Mouse (Mus musculus) erythroblast, embryonic 14.5 days (primary cell): ENCODE measurements around the gene Apol8. TPM values are rescaled to one million over a fixed set of nuclear protein-coding genes. Genes with fewer than 3 reads are reported as not detected.
"Not testable (repeated sequence)": the region's sequence is repeated elsewhere in the genome, so short reads cannot be mapped to it uniquely, and the experiment has no call there.

Experiments used
- H3K27me3 ChIP-seq: 2 replicates; pipeline ENCODE4 v1.6.1; 2012; ENCODE audit warnings: inconsistent platforms; ENCODE audit not compliant: control insufficient read depth
- H3K36me3 ChIP-seq: 2 replicates; pipeline ENCODE4 v1.6.1; 2012; ENCODE audit warnings: mild to moderate bottlenecking, inconsistent platforms; ENCODE audit not compliant: control insufficient read depth
- H3K4me1 ChIP-seq: 2 replicates; pipeline ENCODE4 v1.6.1; 2012; ENCODE audit warnings: inconsistent platforms; ENCODE audit not compliant: control insufficient read depth
- H3K4me3 ChIP-seq: replicated peaks from 2 replicates; pipeline ENCODE3; 2012; ENCODE audit warnings: moderate library complexity, mild to moderate bottlenecking, inconsistent platforms
- H3K9me3 ChIP-seq: 2 replicates; pipeline ENCODE4 v1.6.1; 2012; ENCODE audit warnings: low read length, inconsistent platforms, mixed read lengths; ENCODE audit not compliant: control insufficient read depth
- polyA plus RNA-seq: library from polyadenylated mRNA; stranded (reverse); fragments of >175 nt; gene quantifications from 2 replicates; pipeline ENCODE4 v1.2.3, GENCODE M21; 2012

Gene Apol8
- polyA plus RNA-seq, 1 experiment: 17.7 TPM

DNA sequence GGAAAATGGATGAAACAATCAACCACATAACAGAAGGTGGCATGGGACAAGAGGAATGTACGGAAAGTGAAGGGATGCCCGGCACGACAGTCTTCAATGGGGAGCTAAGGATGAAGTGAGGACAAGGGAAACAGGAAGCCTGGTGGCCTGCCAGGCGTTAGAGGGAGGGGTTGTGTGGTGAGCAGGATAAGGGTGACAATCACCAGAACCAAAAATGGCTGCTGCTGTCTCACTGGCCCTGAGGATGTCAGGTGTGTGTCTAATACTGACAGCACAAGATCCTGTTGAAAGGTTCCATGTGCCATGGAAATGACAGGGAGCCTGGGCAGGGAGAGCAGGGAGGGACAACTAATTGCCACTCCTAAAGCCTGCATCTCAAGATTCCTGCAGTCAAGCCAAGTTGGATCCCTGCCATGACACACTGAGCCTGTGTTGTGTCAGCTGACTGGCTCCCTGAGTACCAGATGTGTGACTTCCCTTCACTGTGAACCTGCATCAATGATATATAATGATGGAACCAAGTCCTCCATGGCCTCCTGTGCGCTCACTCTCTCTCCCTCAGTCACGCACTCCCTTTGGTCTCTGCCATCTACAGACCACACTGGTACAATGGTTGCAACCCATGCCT lies 31.3 kb downstream of the Apol8 start:
- H3K9me3 ChIP-seq, H3K27me3 ChIP-seq, H3K4me1 ChIP-seq, H3K36me3 ChIP-seq, H3K4me3 ChIP-seq: not testable (repeated sequence)

DNA sequence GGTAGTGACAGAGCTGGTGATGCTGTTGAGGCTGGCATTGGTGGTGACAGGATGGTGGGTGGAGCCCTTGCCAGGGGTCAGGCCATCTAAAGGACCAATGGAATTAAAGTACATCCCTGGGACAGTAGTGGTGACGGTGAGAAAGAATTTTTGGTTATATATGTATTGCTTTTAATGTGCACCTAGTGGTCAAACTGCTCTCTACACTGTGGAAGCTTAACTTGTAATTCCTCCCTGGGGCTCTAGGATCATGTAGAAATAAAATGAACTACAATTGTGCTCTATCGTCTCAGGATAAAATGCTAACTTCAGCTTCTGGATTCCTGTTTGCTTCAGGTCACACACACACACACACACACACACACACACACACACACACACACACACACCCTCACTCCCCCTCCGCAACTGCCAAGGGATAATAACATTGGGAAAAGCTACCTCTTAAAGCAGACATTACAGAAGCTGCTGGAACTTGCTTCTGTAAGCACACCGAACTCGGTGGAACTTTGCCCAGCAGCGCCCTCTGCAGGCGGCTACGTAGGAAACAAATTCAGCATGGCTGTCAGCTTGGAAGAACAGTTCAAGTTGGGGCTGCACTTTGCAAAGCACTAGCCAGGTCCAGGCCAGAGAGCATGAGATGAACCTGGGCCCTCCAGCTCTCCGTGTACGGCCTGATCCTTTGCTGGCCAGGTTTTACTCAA lies 32.4 kb downstream of the Apol8 start:
- not testable (repeated sequence) for H3K27me3 ChIP-seq, H3K4me1 ChIP-seq, H3K4me3 ChIP-seq, H3K9me3 ChIP-seq, H3K36me3 ChIP-seq

DNA sequence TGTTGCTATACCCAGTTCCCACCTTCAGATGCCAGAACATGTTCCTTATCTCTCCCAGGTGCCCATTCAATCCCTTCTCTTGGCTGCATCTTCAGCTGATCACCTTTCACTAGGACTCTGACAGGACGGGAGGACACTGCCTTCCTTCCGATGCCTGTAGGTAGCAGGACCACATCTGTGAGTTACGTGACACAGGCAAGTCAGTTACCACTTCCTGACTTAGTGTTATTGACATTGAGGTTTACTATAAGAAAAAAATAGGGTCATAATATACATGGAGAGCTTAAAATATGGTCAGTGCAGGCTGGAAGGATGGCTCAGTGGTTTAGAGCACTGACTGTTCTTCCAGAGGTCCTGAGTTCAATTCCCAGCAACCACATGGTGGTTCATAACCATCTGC lies 35.3 kb downstream of the Apol8 start:
- not testable (repeated sequence) for H3K4me3 ChIP-seq, H3K4me1 ChIP-seq, H3K36me3 ChIP-seq

DNA sequence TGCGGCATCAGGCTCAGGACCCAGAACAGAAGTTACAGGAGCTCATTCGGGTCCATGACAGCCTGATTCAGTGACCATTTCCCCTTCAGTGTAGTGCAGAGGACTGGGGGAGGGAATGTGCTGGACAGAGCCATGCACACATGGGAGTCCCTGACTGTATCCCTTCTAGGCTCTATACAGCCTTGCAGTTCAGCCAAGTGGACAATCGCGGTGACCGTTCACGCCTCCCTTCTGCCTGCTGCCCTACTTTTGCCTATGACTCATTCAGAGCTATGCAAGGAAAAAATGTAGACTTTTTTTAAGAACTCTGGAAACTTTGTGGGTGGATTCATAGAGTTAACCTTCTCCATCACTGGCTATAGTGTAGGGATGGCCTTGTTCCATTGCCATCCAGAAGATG lies 38.6 kb downstream of the Apol8 start:
- H3K4me1 ChIP-seq, H3K27me3 ChIP-seq, H3K36me3 ChIP-seq, H3K9me3 ChIP-seq, H3K4me3 ChIP-seq: not testable (repeated sequence)

More for the DNA sequence above, 35.3 kb downstream of the Apol8 start:
- not testable (repeated sequence) for H3K9me3 ChIP-seq, H3K27me3 ChIP-seq

DNA sequence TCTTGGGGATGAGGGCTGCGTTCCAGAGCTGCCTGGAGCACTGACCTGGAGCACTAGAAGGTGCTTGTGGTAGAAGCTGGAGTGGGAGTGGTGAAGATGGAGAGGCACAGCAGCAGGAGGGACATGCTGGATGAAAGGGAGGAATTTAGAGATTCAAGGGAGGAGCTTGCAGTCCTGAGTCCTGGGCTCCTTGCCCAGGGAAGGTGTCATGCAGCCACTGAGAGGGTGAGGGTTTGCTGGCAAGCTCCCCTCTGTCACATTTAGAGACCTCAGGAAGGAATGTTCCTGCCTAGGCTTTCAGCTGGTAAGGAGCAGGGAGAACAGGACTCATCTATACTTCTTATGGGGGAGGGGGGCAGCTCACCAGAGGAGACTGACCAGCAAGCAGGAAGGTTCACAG lies 47.9 kb downstream of the Apol8 start:
- not testable (repeated sequence) for H3K27me3 ChIP-seq, H3K9me3 ChIP-seq, H3K4me1 ChIP-seq, H3K36me3 ChIP-seq, H3K4me3 ChIP-seq

DNA sequence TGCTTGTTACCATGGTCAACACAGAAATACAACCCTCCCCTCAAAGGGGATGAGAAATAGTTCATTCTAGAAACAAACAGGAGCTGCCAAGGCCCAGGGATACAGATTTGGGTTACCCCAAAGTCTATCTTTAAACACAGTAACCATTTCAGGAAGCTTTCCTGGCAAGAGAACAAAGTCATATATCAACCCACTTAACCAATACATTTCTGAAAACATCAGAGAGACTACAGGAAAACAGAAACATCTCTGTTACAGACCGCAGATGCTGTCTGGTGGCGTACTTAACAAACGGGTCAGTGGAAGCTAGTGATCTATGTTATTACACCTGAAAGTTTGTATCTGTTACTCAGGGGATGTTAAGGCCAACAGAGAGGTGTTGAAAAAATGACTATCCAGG lies 51.5 kb downstream of the Apol8 start:
- not testable (repeated sequence) for H3K9me3 ChIP-seq, H3K4me1 ChIP-seq, H3K36me3 ChIP-seq, H3K27me3 ChIP-seq, H3K4me3 ChIP-seq

DNA sequence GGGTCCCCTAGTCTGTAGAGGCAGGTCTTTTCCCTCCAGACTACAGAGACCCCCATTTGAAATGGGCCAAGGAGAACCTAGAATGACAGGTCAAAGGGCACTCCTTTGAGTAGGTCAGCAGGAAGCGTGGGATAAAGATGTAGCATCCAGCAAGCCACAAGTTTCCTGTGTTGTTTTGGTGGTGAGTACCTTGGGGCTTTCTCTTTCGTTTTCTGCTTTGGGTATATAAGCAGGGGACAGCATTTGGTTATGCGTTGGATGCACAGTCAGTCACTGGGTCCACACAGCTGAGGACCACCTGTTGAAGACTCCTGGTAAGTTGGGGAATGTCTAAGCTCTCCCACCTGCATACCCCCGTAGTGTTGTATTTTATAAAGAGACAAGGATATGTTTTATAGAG lies 58.1 kb downstream of the Apol8 start, which contains the start of gene Apol7e:
Apol7e (plus strand) TSS at position 202 of the 400 bp plus-strand sequence.
- H3K9me3 ChIP-seq, H3K4me3 ChIP-seq, H3K4me1 ChIP-seq, H3K36me3 ChIP-seq, H3K27me3 ChIP-seq: not testable (repeated sequence)

Other genes with a start within 250 kb of the Apol8 start
- gene Apol11a, start 248.7 kb downstream of the Apol8 start, polyA plus RNA-seq: 0.03 TPM in 1 of 2 replicates, not detected in the other
- gene Apol7c, start 223.7 kb downstream of the Apol8 start, polyA plus RNA-seq: not detected in 2 replicates
- not detected in 2 replicates for gene 1700025B11Rik, start 195.1 kb downstream of the Apol8 start, polyA plus RNA-seq
- gene Apol10b, start 160.9 kb downstream of the Apol8 start, polyA plus RNA-seq: not detected in 2 replicates
- not detected in 2 replicates for gene Gm36245, start 157.7 kb downstream of the Apol8 start, polyA plus RNA-seq
- gene Apol11b, start 113.7 kb downstream of the Apol8 start, polyA plus RNA-seq: 0.14 and 0.29 TPM in 2 replicates
- not detected in 2 replicates for gene Apol7e, start 58.1 kb downstream of the Apol8 start, polyA plus RNA-seq
- not detected in 2 replicates for gene Apol9b, start 28.0 kb downstream of the Apol8 start, polyA plus RNA-seq
- gene Myh9, start 85.2 kb upstream of the Apol8 start, polyA plus RNA-seq: 10.4 and 10.9 TPM in 2 replicates
- gene Txn2, start 172.0 kb upstream of the Apol8 start, polyA plus RNA-seq: 41.7 and 44.1 TPM in 2 replicates
- 0.04 and 0.06 TPM in 2 replicates for gene Foxred2, start 199.7 kb upstream of the Apol8 start, polyA plus RNA-seq
- 8.2 and 8.3 TPM in 2 replicates for gene Eif3d, start 213.8 kb upstream of the Apol8 start, polyA plus RNA-seq